Mouse (Mus musculus) myocyte (in vitro differentiated cells): ENCODE data around the gene Zkscan7.

Experiments
- CEBPB ChIP-seq: IDR thresholded peaks from 2 replicates; pipeline ENCODE4 v1.6.1; 2011; ENCODE audit warnings: mild to moderate bottlenecking, moderate library complexity; ENCODE audit not compliant: poor library complexity, insufficient read depth, severe bottlenecking
- MYOD1 ChIP-seq, 3 experiments: IDR thresholded peaks; one replicate each; pipeline ENCODE4 v1.6.1; 2011; ENCODE audit warnings: control low read depth in 2 of 3, low read depth in 2 of 3, mild to moderate bottlenecking in 2 of 3, moderate library complexity in 1 of 3; ENCODE audit not compliant: insufficient read length in 2 of 3, control insufficient read depth in 1 of 3
- POLR2A ChIP-seq: IDR thresholded peaks from one replicate; pipeline ENCODE4 v1.6.1; 2011; ENCODE audit warnings: low read depth, mild to moderate bottlenecking, control low read depth, moderate library complexity; ENCODE audit not compliant: insufficient read length
- POLR2AphosphoS2 ChIP-seq: IDR thresholded peaks from one replicate; pipeline ENCODE4 v1.6.1; 2011; ENCODE audit warnings: low read depth, control low read depth; ENCODE audit not compliant: insufficient read length
- TCF12 ChIP-seq: IDR thresholded peaks from one replicate; pipeline ENCODE4 v1.6.1; 2011; ENCODE audit warnings: mild to moderate bottlenecking, control low read depth; ENCODE audit not compliant: poor library complexity, insufficient read depth, severe bottlenecking
- USF1 ChIP-seq: IDR thresholded peaks from one replicate; pipeline ENCODE4 v1.6.1; 2011; ENCODE audit warnings: low read depth, mild to moderate bottlenecking, control low read depth, moderate library complexity

GRCm38 (mm10) chr9:122860752-122861151 lies 24.7 kb upstream of the Zkscan7 start:
- TF ChIP-seq POLR2AphosphoS2 (no peak), CEBPB (no peak), POLR2A (no peak), TCF12 (no peak), USF1 (no peak), MYOD1 (IDR thresholded peaks at IDR 0.05; ENCODE audit: control insufficient read depth in 1 of 3, insufficient read length in 2 of 3, low read depth in 2 of 3) (no peak)
